Mouse (Mus musculus) kidney, adult 2 months (tissue): ENCODE data around the gene Ntng2. TPM values are rescaled to one million over a fixed set of nuclear protein-coding genes. Genes with fewer than 3 reads are reported as not detected.
A peak's percentile ranks its signal among the peaks of the same experiment; 100 is the strongest.

Source experiments
- DNase-seq: peaks from one replicate; pipeline ENCODE4 v3.0.0; 2021
- H3K27ac ChIP-seq: fragments of 200-500 bp; 2 replicates; pipeline ENCODE4 v1.5.1; 2012; ENCODE audit warnings: low read depth, low read length, control low read depth, inconsistent platforms; ENCODE audit not compliant: insufficient read depth
- H3K27me3 ChIP-seq: fragments of 200-500 bp; replicated peaks from 2 replicates; pipeline ENCODE4 v1.6.1; 2012; ENCODE audit warnings: mild to moderate bottlenecking, moderate library complexity, low read length, inconsistent platforms; ENCODE audit not compliant: control insufficient read depth, insufficient read depth
- H3K36me3 ChIP-seq: fragments of 200-500 bp; 2 replicates; pipeline ENCODE4 v1.6.1; 2012; ENCODE audit warnings: mild to moderate bottlenecking, moderate library complexity, low read length, inconsistent platforms; ENCODE audit not compliant: control insufficient read depth, insufficient read depth
- H3K4me1 ChIP-seq: fragments of 200-500 bp; 2 replicates; pipeline ENCODE4 v1.6.1; 2011; ENCODE audit warnings: low read length; ENCODE audit not compliant: control insufficient read depth, insufficient read depth
- H3K4me3 ChIP-seq: fragments of 200-500 bp; 2 replicates; pipeline ENCODE4 v1.5.1; 2011; ENCODE audit warnings: mild to moderate bottlenecking, low read depth, low read length, control low read depth; ENCODE audit not compliant: insufficient read depth
- CTCF ChIP-seq: fragments of 200-500 bp; conservative IDR thresholded peaks from 2 replicates; pipeline ENCODE4 v1.5.1; 2011; ENCODE audit warnings: low read depth, mild to moderate bottlenecking, control low read depth, low read length, moderate library complexity, mixed read lengths; ENCODE audit not compliant: insufficient read depth, insufficient read length
- POLR2A ChIP-seq: fragments of 200-500 bp; IDR thresholded peaks from one replicate; pipeline ENCODE4 v1.6.1; 2011; ENCODE audit warnings: low read depth, low read length, control low read depth
- WGBS: fragments of 180-500 bp; shearing (Covaris S2); methylation state at CpG from one replicate; pipeline ENCODE4 v1.1.7; 2018; 5-methylcytosine and 5-hydroxymethylcytosine counted together
- polyA plus RNA-seq: library from polyadenylated mRNA; depleted of rRNA; stranded (reverse); fragments of >200 nt; gene quantifications from 2 replicates; pipeline ENCODE4 v1.2.3, GENCODE M21; 2012

Gene Ntng2
- polyA plus RNA-seq, 1 experiment: 18.2 TPM

- no peak for TF ChIP-seq POLR2A
- TF ChIP-seq CTCF: no peak
- WGBS: 87% methylated on average over 5 of the region's 5 CpGs
- H3K36me3 ChIP-seq: no peaks in the 10 kb centered on the region
- no peak overlapping the region for H3K27ac ChIP-seq
- DNase-seq: no peak
- H3K4me1 ChIP-seq: no peaks in the 10 kb centered on the region
- no peak overlapping the region for H3K4me3 ChIP-seq
- H3K27me3 ChIP-seq: no peaks in the 10 kb centered on the region
Measured at GRCm38 (mm10) chr2:29198446-29198845, 54.4 kb downstream of the Ntng2 start.

- TF ChIP-seq POLR2A (no peak), CTCF (no peak)
- H3K27me3 ChIP-seq: no peaks in the 10 kb centered on the region
- 67% methylated on average over 12 of the region's 12 CpGs for WGBS
- DNase-seq: no peak
- H3K4me1 ChIP-seq: no peaks in the 10 kb centered on the region
- H3K27ac ChIP-seq: no peak overlapping the region
- no peak overlapping the region for H3K4me3 ChIP-seq
- no peaks in the 10 kb centered on the region for H3K36me3 ChIP-seq
Measured at GRCm38 (mm10) chr2:29196844-29197243, 56.0 kb downstream of the Ntng2 start.

- DNase-seq: peak; percentile 70
- Histone ChIP-seq H3K27ac (no peak overlapping the region), H3K4me1 (0 out of 2 replicates have a peak, but pooled peaks cover 5% of the 10 kb centered on the region), H3K27me3 (no peaks in the 10 kb centered on the region), H3K4me3 (peak overlapping the region; percentile 41), H3K36me3 (no peaks in the 10 kb centered on the region)
- TF ChIP-seq POLR2A: no peak
- peak; percentile 76 for TF ChIP-seq CTCF
- 3% methylated on average over 61 of the region's 61 CpGs for WGBS
Measured at GRCm38 (mm10) chr2:29194547-29195463, 58.0 kb downstream of the Ntng2 start.

- Histone ChIP-seq H3K36me3 (no peaks in the 10 kb centered on the region), H3K4me3 (peak overlapping the region; percentile 27; the same call in 1 of the 2 replicates), H3K27me3 (no peaks in the 10 kb centered on the region), H3K27ac (no peak overlapping the region), H3K4me1 (0 out of 2 replicates have a peak, but pooled peaks cover 5% of the 10 kb centered on the region)
- 32% methylated on average over 16 of the region's 16 CpGs for WGBS
- TF ChIP-seq POLR2A (no peak), CTCF (no peak)
- DNase-seq: no peak
Measured at GRCm38 (mm10) chr2:29193819-29194546, 58.8 kb downstream of the Ntng2 start.

- Histone ChIP-seq H3K4me3 (no peak overlapping the region), H3K27ac (no peak overlapping the region), H3K36me3 (no peaks in the 10 kb centered on the region), H3K4me1 (0 out of 2 replicates have a peak, but pooled peaks cover 5% of the 10 kb centered on the region), H3K27me3 (no peaks in the 10 kb centered on the region)
- peak; percentile 15 for DNase-seq
- TF ChIP-seq CTCF (no peak; the same call in 1 of the 2 replicates), POLR2A (no peak)
- whole genome bisulfite sequencing: 85% methylated on average over 8 of the region's 8 CpGs
Measured at GRCm38 (mm10) chr2:29192629-29193278, 60.1 kb downstream of the Ntng2 start.

GRCm38 (mm10) chr2:29191216-29192215, 61.3 kb downstream of the Ntng2 start:
- WGBS: 62% methylated on average over 10 of the region's 10 CpGs
- Histone ChIP-seq H3K4me3 (no peak overlapping the region), H3K27me3 (no peaks in the 10 kb centered on the region), H3K27ac (no peak overlapping the region; the same call in 1 of the 2 replicates), H3K36me3 (no peaks in the 10 kb centered on the region), H3K4me1 (0 out of 2 replicates have a peak, but pooled peaks cover 5% of the 10 kb centered on the region)
- TF ChIP-seq CTCF (no peak), POLR2A (no peak)
- peak; percentile 45 for DNase-seq
